Comparison of ENCODE assay signal across 16 mouse cellular contexts in genomic region chr17:15075033-15075432, GRCm38 (mm10). TPM values are rescaled to one million over a fixed set of nuclear protein-coding genes. Genes with fewer than 3 reads are reported as not detected.
DNase-seq lines count a peak whose midpoint lies in the region; ATAC-seq lines count a peak whose summit lies in the region.
"Had no signal": no experiment of that assay in that cellular context is flagged by ENCODE, and none has a peak within 500 bp of the region (broad histone marks: within the 10 kb centered on the region; RNA-seq: fewer than 3 reads in every experiment).

No protein-coding gene starts in this region.

- DNase-seq in liver, embryonic 13.5 days, result no peak
- no peak for DNase-seq in liver
- DNase-seq in R1 (ENCODE audit: low read depth, low spot score), result peak; percentile 9
- DNase-seq in kidney, adult 18-20 months, result peak; percentile 13
- DNase-seq in kidney, postnatal 14 days, result peak; percentile 39
- no peak for DNase-seq in thymus, postnatal 0 days (ENCODE audit: low spot score)
- DNase-seq in left cerebral cortex, postnatal 4 days, result no peak
- no peak for DNase-seq in thymus, postnatal 14 days
- DNase-seq: gastrocnemius, postnatal 10 days; midbrain, embryonic 14.5 days had no signal

- peaks cover 25% of the 10 kb centered on the region for H3K4me1 ChIP-seq in liver, embryonic 13.5 days (replicated peaks)
- H3K4me1 ChIP-seq: heart, embryonic 13.5 days had no signal

- H3K27ac ChIP-seq in liver, embryonic 13.5 days, result no peak overlapping the region
- H3K27ac ChIP-seq: heart, embryonic 13.5 days; limb, embryonic 12.5 days had no signal

- ATAC-seq in liver, embryonic 13.5 days (ENCODE audit: low read depth), result peak; percentile 16; the same call in 1 of the 2 replicates
- ATAC-seq: Patski had no signal

- H3K9ac ChIP-seq in liver, embryonic 13.5 days, result no peak overlapping the region
- H3K9ac ChIP-seq: heart, embryonic 13.5 days; limb, embryonic 12.5 days had no signal

- WGBS in liver, embryonic 13.5 days (ENCODE audit: insufficient replicate concordance), result 70% methylated on average over 8 of the region's 8 CpGs

- no peaks in the 10 kb centered on the region for H3K9me3 ChIP-seq in liver, embryonic 13.5 days (replicated peaks)
- H3K9me3 ChIP-seq: heart, embryonic 13.5 days; limb, embryonic 12.5 days had no signal

- no peaks in the 10 kb centered on the region for H3K36me3 ChIP-seq in liver, embryonic 13.5 days
- H3K36me3 ChIP-seq: heart, embryonic 13.5 days; limb, embryonic 12.5 days had no signal

- H3K27me3 ChIP-seq in liver, embryonic 13.5 days, result no peaks in the 10 kb centered on the region
- H3K27me3 ChIP-seq: limb, embryonic 12.5 days had no signal

- intact Hi-C loops in left cerebral cortex, postnatal 4 days (cut with DNase I), result no loop called here

- no peak overlapping the region for H3K4me3 ChIP-seq in liver, embryonic 13.5 days (replicated peaks)
- H3K4me3 ChIP-seq: heart, embryonic 13.5 days; limb, embryonic 12.5 days had no signal

- H3K4me2 ChIP-seq in liver, embryonic 13.5 days, result no peak overlapping the region
- H3K4me2 ChIP-seq: heart, embryonic 13.5 days; limb, embryonic 12.5 days had no signal

RNA-seq across cellular contexts. Expression of gene Gm3448, which starts 33.7 kb away (rescaled TPM):
- 3.9 and 4.9 TPM in 2 replicates for polyA plus RNA-seq in liver, embryonic 13.5 days (2015; fragmentation: Nextera tagmentation; extraction: Ambion mirVana)
- 5.8 and 9.0 TPM in 2 replicates for polyA plus RNA-seq in thymus, postnatal 0 days (2015; fragmentation: Nextera tagmentation; extraction: Ambion mirVana)
- total RNA-seq in left cerebral cortex, postnatal 4 days (2021), result 1 to 10 TPM; 6.6 to 7.7 TPM

RNA-seq across cellular contexts. Expression of gene Tcte3, which starts 33.7 kb away (rescaled TPM):
- 2.1 and 3.1 TPM in 2 replicates for polyA plus RNA-seq in liver, embryonic 13.5 days (2015; fragmentation: Nextera tagmentation; extraction: Ambion mirVana)
- polyA plus RNA-seq in thymus, postnatal 0 days (2015; fragmentation: Nextera tagmentation; extraction: Ambion mirVana), result 2.1 and 2.7 TPM in 2 replicates
- 1 to 10 TPM in 1 of 2 experiments, under 1 TPM in 1; 0.79 to 3.2 TPM for total RNA-seq in left cerebral cortex, postnatal 4 days (2021)
- polyA plus RNA-seq: hindbrain, embryonic 11.5 days; large intestine, adult 2 months; spleen, adult 2 months had no signal

RNA-seq across cellular contexts. Expression of gene Ermard, which starts 34.0 kb away (rescaled TPM):
- polyA plus RNA-seq in liver, embryonic 13.5 days (2015; fragmentation: Nextera tagmentation; extraction: Ambion mirVana), result 28.6 and 31.5 TPM in 2 replicates
- 63.6 and 89.5 TPM in 2 replicates for polyA plus RNA-seq in thymus, postnatal 0 days (2015; fragmentation: Nextera tagmentation; extraction: Ambion mirVana)
- total RNA-seq in left cerebral cortex, postnatal 4 days (2021), result 10 to 100 TPM; 56.5 to 58.0 TPM

Comparison
In these comparisons a context has a peak if more than half of its experiments do, and no peak if none do; other contexts are left out.
1. DNase-seq: peak in R1 (single experiment), kidney, adult 18-20 months (single experiment) and kidney, postnatal 14 days (single experiment); none in liver, embryonic 13.5 days (single experiment), liver (single experiment), thymus, postnatal 0 days (single experiment), left cerebral cortex, postnatal 4 days (single experiment) and thymus, postnatal 14 days (single experiment).